In the genomic region with DNA sequence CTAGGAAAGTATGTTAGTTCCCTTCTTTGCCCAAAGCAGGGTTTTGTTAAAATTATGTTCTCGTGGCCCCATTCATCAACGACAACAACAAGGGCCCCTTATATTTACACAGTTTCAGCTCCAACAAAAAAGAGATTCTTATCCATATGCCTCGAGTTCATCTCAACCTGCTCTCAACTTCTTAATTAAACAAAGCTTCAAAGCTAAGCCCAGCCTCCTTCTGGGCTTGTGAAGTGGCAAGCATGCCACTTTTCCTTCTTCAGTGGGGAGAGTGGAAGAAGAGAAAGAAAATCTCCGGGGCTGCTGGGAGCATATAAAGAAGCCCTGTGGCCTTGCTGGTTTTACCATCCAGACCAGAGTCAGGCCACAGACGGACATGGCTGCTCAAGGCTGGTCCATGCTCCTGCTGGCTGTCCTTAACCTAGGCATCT, we compare ENCODE assay signal across 30 mouse cellular contexts. TPM values are rescaled to one million over a fixed set of nuclear protein-coding genes. Genes with fewer than 3 reads are reported as not detected.
A peak's percentile ranks its signal among the peaks of the same experiment; 100 is the strongest.
DNase-seq lines count a peak whose midpoint lies in the region; ATAC-seq and TF ChIP-seq lines count a peak whose summit lies in the region.
"Had no signal": no experiment of that assay in that cellular context is flagged by ENCODE, and none has a peak within 500 bp of the region (broad histone marks: within the 10 kb centered on the region; RNA-seq: fewer than 3 reads in every experiment).

A gene (plus strand): TSS at position 340 of the 431 bp plus-strand sequence.

- WGBS in limb, embryonic 13.5 days = 61% methylated on average over 5 of the region's 5 CpGs
- 81% methylated on average over 5 of the region's 5 CpGs for WGBS in limb, embryonic 10.5 days
- WGBS in stomach, embryonic 15.5 days = 33% methylated on average over 5 of the region's 5 CpGs
- 79% methylated on average over 5 of the region's 5 CpGs for WGBS in thymus, adult 2 months

- no peak within 1 kb of the TSS for H3K4me3 ChIP-seq in limb, embryonic 13.5 days
- H3K4me3 ChIP-seq in limb, embryonic 10.5 days = no peak within 1 kb of the TSS
- no peak within 1 kb of the TSS for H3K4me3 ChIP-seq in stomach, embryonic 15.5 days (replicated peaks)
- H3K4me3 ChIP-seq in thymus, adult 2 months (ENCODE audit: control insufficient read depth, insufficient read depth, low read length) = no peak within 1 kb of the TSS
- H3K4me3 ChIP-seq: embryonic facial prominence, embryonic 13.5 days; forebrain, embryonic 10.5 days; gastrocnemius, adult 2 months; hindbrain, embryonic 12.5 days; liver, embryonic 15.5 days; midbrain, embryonic 10.5 days had no signal

- H3K4me1 ChIP-seq in limb, embryonic 13.5 days = peaks cover 19% of the 10 kb centered on the region
- peaks cover 15% of the 10 kb centered on the region for H3K4me1 ChIP-seq in limb, embryonic 10.5 days
- H3K4me1 ChIP-seq in stomach, embryonic 15.5 days = no peaks in the 10 kb centered on the region
- no peaks in the 10 kb centered on the region for H3K4me1 ChIP-seq in thymus, adult 2 months (replicated peaks; ENCODE audit: control insufficient read depth, insufficient read depth, low read length)
- H3K4me1 ChIP-seq: forebrain, embryonic 10.5 days; hindbrain, embryonic 12.5 days; liver, embryonic 15.5 days; midbrain, embryonic 10.5 days had no signal

- no peak for TF ChIP-seq CTCF in thymus, adult 2 months (IDR thresholded peaks at IDR 0.05; ENCODE audit: borderline replicate concordance, control insufficient read depth, extremely low read depth, insufficient read depth, low read length, poor library complexity)

- no peak within 1 kb of the TSS for H3K9ac ChIP-seq in limb, embryonic 13.5 days
- H3K9ac ChIP-seq in stomach, embryonic 15.5 days = no peak within 1 kb of the TSS
- H3K9ac ChIP-seq: embryonic facial prominence, embryonic 13.5 days; hindbrain, embryonic 12.5 days; liver, embryonic 15.5 days had no signal

- DNase-seq in limb, embryonic 10.5 days (ENCODE audit: low spot score) = no peak
- peak; percentile 49 for DNase-seq in lung, postnatal 14 days
- DNase-seq in thymus, adult 2 months = no peak
- DNase-seq in ovary, postnatal 36 days (ENCODE audit: low spot score) = no peak
- no peak for DNase-seq in embryo, embryonic 9.5 days (ENCODE audit: extremely low spot score)
- DNase-seq: adrenal gland, postnatal 10 days; cerebellum, adult 8-10 months; cerebellum, postnatal 25 days; gastrocnemius, adult 2 months; gastrocnemius, postnatal 36 days; heart, adult 18-20 months; heart, postnatal 36 days; kidney, adult 8-10 months; layer of hippocampus, postnatal 36 days had no signal

- no peak within 1 kb of the TSS for H3K4me2 ChIP-seq in limb, embryonic 13.5 days (replicated peaks)
- H3K4me2 ChIP-seq in stomach, embryonic 15.5 days = 0 out of 2 replicates have a peak within 1 kb of the TSS, but pooled peaks have one; percentile 13
- H3K4me2 ChIP-seq: embryonic facial prominence, embryonic 13.5 days; heart, embryonic 11.5 days; hindbrain, embryonic 12.5 days; liver, embryonic 15.5 days had no signal

- TF ChIP-seq POLR2A in thymus, adult 2 months (IDR thresholded peaks at IDR 0.05; ENCODE audit: control insufficient read depth, extremely low read depth, insufficient read depth, low read length, poor library complexity) = no peak

- H3K27me3 ChIP-seq in limb, embryonic 13.5 days = no peaks in the 10 kb centered on the region
- H3K27me3 ChIP-seq in limb, embryonic 10.5 days (ENCODE audit: low read depth, poor library complexity, severe bottlenecking) = no peaks in the 10 kb centered on the region
- H3K27me3 ChIP-seq in stomach, embryonic 15.5 days (replicated peaks) = no peaks in the 10 kb centered on the region
- H3K27me3 ChIP-seq in thymus, adult 2 months (ENCODE audit: control insufficient read depth, insufficient read depth, low read length) = no peaks in the 10 kb centered on the region
- H3K27me3 ChIP-seq: embryonic facial prominence, embryonic 13.5 days; hindbrain, embryonic 12.5 days; liver, embryonic 15.5 days; Patski had no signal

- ATAC-seq in limb, embryonic 13.5 days (ENCODE audit: low FRiP score, low read depth) = no peak
- peak; percentile 80 for ATAC-seq in stomach, embryonic 15.5 days (ENCODE audit: insufficient read depth, low FRiP score, low read depth)
- ATAC-seq: forebrain, embryonic 16.5 days; intestine, embryonic 16.5 days; midbrain, embryonic 16.5 days; Patski had no signal

- H3K9me3 ChIP-seq in limb, embryonic 13.5 days = no peaks in the 10 kb centered on the region
- no peaks in the 10 kb centered on the region for H3K9me3 ChIP-seq in limb, embryonic 10.5 days (replicated peaks)
- H3K9me3 ChIP-seq in stomach, embryonic 15.5 days = no peaks in the 10 kb centered on the region
- H3K9me3 ChIP-seq: embryonic facial prominence, embryonic 13.5 days; forebrain, embryonic 10.5 days; hindbrain, embryonic 12.5 days; liver, embryonic 15.5 days; midbrain, embryonic 10.5 days had no signal

- no peaks in the 10 kb centered on the region for H3K36me3 ChIP-seq in limb, embryonic 13.5 days
- H3K36me3 ChIP-seq in limb, embryonic 10.5 days = no peaks in the 10 kb centered on the region
- no peaks in the 10 kb centered on the region for H3K36me3 ChIP-seq in stomach, embryonic 15.5 days
- no peaks in the 10 kb centered on the region for H3K36me3 ChIP-seq in thymus, adult 2 months (ENCODE audit: control insufficient read depth, insufficient read depth, low read length)
- H3K36me3 ChIP-seq: embryonic facial prominence, embryonic 13.5 days; forebrain, embryonic 10.5 days; hindbrain, embryonic 12.5 days; liver, embryonic 15.5 days; midbrain, embryonic 10.5 days had no signal

- H3K27ac ChIP-seq in limb, embryonic 13.5 days = peak within 1 kb of the TSS; percentile 18; the same call in 1 of the 2 replicates
- H3K27ac ChIP-seq in limb, embryonic 10.5 days = no peak within 1 kb of the TSS
- H3K27ac ChIP-seq in stomach, embryonic 15.5 days = no peak within 1 kb of the TSS
- no peak within 1 kb of the TSS for H3K27ac ChIP-seq in thymus, adult 2 months (ENCODE audit: control insufficient read depth, insufficient read depth, low read length)
- H3K27ac ChIP-seq: embryonic facial prominence, embryonic 13.5 days; forebrain, embryonic 10.5 days; gastrocnemius, adult 2 months; hindbrain, embryonic 12.5 days; kidney, postnatal 0 days; liver, embryonic 15.5 days; midbrain, embryonic 10.5 days had no signal

RNA-seq across cellular contexts. Expression of the gene that starts here (rescaled TPM):
- polyA plus RNA-seq in limb, embryonic 13.5 days (2015; fragmentation: Nextera tagmentation; extraction: Ambion mirVana) = 0.06 and 0.26 TPM in 2 replicates
- polyA plus RNA-seq in limb, embryonic 10.5 days (2016; fragmentation: Nextera tagmentation; extraction: Ambion mirVana) = not detected in 2 replicates
- 1.6 and 1.7 TPM in 2 replicates for polyA plus RNA-seq in stomach, embryonic 15.5 days (2015; fragmentation: Nextera tagmentation; extraction: Ambion mirVana)
- polyA plus RNA-seq in thymus, adult 2 months (2012; rRNA removed) = 0.05 and 0.24 TPM in 2 replicates
- polyA plus RNA-seq: forebrain, embryonic 10.5 days; forebrain, embryonic 16.5 days; hindbrain, embryonic 12.5 days; large intestine, adult 2 months; limb, embryonic 11.5 days; liver, adult 2 months; liver, embryonic 15.5 days; midbrain, embryonic 10.5 days; midbrain, embryonic 16.5 days had no signal
